Mouse (Mus musculus) embryonic facial prominence, embryonic 15.5 days (tissue): Measurements from ENCODE around the gene Prdm16. TPM values are rescaled to one million over a fixed set of nuclear protein-coding genes. Genes with fewer than 3 reads are reported as not detected.
A peak's percentile ranks its signal among the peaks of the same experiment; 100 is the strongest.

ENCODE experiments used
- ATAC-seq: fragments of 200-750 bp; cut with Nextera tagmentation; 2 replicates; pipeline ENCODE4 v1.8.0; 2017; ENCODE audit warnings: low read depth, moderate TSS enrichment; ENCODE audit not compliant: insufficient number of reproducible peaks, low FRiP score, low TSS enrichment
- H3K27ac ChIP-seq: fragments of 300-500 bp; sonication (generic); replicated peaks from 2 replicates; pipeline ENCODE4 v1.5.1; 2015; ENCODE audit warnings: mild to moderate bottlenecking, inconsistent platforms
- H3K27me3 ChIP-seq: fragments of 300-500 bp; sonication (generic); 2 replicates; pipeline ENCODE4 v1.6.1; 2015; ENCODE audit warnings: inconsistent platforms
- H3K36me3 ChIP-seq: fragments of 300-500 bp; sonication (generic); 2 replicates; pipeline ENCODE4 v1.6.1; 2015; ENCODE audit warnings: mild to moderate bottlenecking, inconsistent platforms
- H3K4me1 ChIP-seq: fragments of 300-500 bp; sonication (generic); 2 replicates; pipeline ENCODE4 v1.6.1; 2015; ENCODE audit warnings: inconsistent platforms
- H3K4me2 ChIP-seq: fragments of 300-500 bp; sonication (generic); replicated peaks from 2 replicates; pipeline ENCODE4 v1.6.1; 2015; ENCODE audit warnings: mild to moderate bottlenecking, inconsistent platforms
- H3K4me3 ChIP-seq: fragments of 300-500 bp; sonication (generic); replicated peaks from 2 replicates; pipeline ENCODE4 v1.5.1; 2015; ENCODE audit warnings: mild to moderate bottlenecking, inconsistent platforms
- H3K9ac ChIP-seq: fragments of 300-500 bp; sonication (generic); 2 replicates; pipeline ENCODE4 v1.6.1; 2015; ENCODE audit warnings: inconsistent platforms
- H3K9me3 ChIP-seq: fragments of 300-500 bp; sonication (generic); replicated peaks from 2 replicates; pipeline ENCODE4 v1.6.1; 2016; ENCODE audit warnings: inconsistent platforms
- WGBS: fragments of 180-500 bp; shearing (Covaris S2); methylation state at CpG from one replicate; pipeline ENCODE4 v1.1.7; 2015; 5-methylcytosine and 5-hydroxymethylcytosine counted together
- polyA plus RNA-seq: library from polyadenylated mRNA; unstranded; fragments of >200 nt; fragmentation: Nextera tagmentation; extraction: Ambion mirVana; gene quantifications from 2 replicates; pipeline ENCODE4 v1.2.1, GENCODE M21; 2015

Prdm16 gene
- polyA plus RNA-seq, 1 experiment from 2014 or later = 12.5 TPM

DNA sequence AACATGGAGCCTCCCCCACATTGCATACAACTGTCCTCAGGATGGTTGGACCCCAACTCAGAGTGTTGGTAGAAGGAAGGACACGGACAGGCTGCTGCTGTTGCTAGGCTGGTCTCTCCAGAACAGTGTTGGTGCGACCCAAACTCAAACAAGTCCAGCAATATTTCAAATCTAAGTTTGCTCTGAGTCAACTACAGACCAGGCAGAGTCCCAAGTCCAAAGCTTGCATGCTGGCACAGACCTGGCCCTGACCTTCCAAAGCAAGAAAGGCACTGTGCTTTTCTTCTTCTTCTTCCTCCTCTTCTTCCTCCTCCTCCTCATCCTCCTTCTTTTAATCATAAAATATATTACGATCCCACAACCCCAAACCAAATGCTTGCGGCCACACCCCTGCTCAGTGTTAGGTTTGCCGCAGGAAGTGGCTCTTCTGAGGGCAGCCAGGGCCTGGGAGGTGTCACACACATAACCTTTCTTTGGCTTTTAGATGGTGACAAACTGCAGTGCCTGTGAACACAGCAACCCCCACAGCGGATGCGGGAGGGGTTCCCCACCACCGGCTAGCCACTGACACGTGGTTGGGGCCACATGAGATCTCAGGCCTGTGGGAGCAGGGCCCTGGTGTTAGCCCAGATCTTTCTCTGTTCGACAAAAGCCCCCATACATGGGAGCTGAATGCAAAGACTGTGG, 260.6 kb downstream of the Prdm16 start:
- WGBS = 86% methylated on average over 10 of the region's 10 CpGs
- no peak for ATAC-seq
- Histone ChIP-seq H3K9ac (no peak overlapping the region), H3K4me1 (0 out of 2 replicates have a peak, but pooled peaks cover 2% of the 10 kb centered on the region), H3K4me3 (no peak overlapping the region), H3K4me2 (no peak overlapping the region), H3K9me3 (no peaks in the 10 kb centered on the region), H3K36me3 (no peaks in the 10 kb centered on the region), H3K27ac (no peak overlapping the region), H3K27me3 (no peaks in the 10 kb centered on the region)

DNA sequence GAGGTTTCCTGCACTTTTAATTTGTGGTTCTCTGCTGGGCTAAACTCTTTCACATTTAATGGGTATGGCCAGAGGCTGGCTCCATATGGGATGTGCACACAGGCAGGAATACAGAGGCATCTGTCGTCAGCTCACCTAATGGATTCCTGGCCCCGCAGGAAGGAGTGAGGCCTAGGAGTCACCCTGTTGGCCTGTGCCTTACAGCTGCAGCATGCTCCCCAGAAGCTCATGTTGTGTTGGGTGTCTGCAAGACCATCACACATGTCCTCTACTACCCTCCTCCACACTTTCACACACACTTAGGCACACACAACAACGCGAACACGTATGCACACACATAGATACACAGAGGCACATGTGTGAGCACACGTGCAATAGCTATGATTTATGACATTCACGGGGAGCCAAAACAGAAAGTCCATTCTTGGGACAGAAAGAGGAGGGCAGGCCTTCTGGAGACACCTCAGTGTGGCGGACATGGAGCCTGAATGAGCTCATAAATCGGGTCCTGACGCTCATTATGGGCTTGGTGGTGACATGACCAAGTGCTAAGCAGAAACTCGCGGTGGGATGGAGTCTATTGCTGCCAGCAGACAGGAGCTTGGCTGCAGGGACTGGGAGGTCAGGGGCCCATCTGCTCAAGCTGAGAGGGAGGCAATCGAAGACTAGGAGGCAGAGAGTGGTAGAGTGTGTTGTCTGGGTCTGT, 265.0 kb downstream of the Prdm16 start:
- H3K4me1 ChIP-seq = 0 out of 2 replicates have a peak, but pooled peaks cover 2% of the 10 kb centered on the region
- H3K27me3 ChIP-seq = no peaks in the 10 kb centered on the region
- no peaks in the 10 kb centered on the region for H3K9me3 ChIP-seq
- no peaks in the 10 kb centered on the region for H3K36me3 ChIP-seq
- no peak for ATAC-seq
- no peak overlapping the region for H3K4me3 ChIP-seq
- no peak overlapping the region for H3K27ac ChIP-seq
- H3K9ac ChIP-seq = no peak overlapping the region
- H3K4me2 ChIP-seq = no peak overlapping the region
- WGBS = 71% methylated on average over 13 of the region's 13 CpGs

DNA sequence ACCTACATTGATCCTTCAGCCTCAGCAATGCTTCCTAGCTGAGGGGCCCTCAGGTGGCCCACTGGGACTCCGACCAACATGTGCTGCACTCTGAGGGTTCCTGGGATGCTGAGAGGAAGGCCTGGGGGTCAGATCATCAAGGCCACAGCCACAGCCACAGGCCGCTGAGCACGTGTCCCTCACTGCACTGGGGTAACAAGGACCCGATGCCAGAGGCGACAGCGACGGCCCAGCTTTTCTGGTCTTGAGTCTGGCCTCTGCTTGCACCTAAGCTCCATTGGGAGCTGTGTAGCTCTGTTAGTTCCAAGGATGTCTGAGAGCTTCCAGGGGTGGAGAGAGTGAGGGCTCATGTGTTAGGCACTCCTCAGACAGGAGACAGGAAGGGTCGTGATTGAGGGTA, 265.8 kb downstream of the Prdm16 start:
- 0 out of 2 replicates have a peak, but pooled peaks cover 2% of the 10 kb centered on the region for H3K4me1 ChIP-seq
- H3K4me2 ChIP-seq = no peak overlapping the region
- no peak overlapping the region for H3K27ac ChIP-seq
- H3K4me3 ChIP-seq = no peak overlapping the region
- 64% methylated on average over 8 of the region's 8 CpGs for WGBS
- H3K9me3 ChIP-seq = no peaks in the 10 kb centered on the region
- H3K9ac ChIP-seq = no peak overlapping the region
- no peaks in the 10 kb centered on the region for H3K27me3 ChIP-seq
- no peak for ATAC-seq
- H3K36me3 ChIP-seq = no peaks in the 10 kb centered on the region

DNA sequence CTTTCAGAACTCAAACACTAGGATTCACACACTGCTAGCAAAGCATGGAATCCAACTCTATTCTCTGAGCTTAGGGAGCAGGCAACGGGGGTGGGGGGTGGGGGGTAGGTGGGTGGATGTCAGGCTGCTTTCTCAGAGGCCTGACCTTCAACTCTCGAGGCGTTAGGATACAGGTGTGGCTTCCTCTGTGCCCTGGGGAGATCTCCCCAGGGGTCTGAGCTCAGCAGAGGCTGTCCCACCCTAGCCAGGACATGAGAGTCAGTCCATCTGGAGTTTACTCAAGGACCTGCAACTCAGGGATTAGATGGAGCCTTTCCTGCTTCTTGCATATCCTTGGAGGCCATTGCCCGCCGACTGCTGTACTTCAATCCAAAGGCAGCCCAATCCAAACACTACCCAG, 267.6 kb downstream of the Prdm16 start:
- Histone ChIP-seq H3K4me1 (0 out of 2 replicates have a peak, but pooled peaks cover 2% of the 10 kb centered on the region), H3K4me3 (no peak overlapping the region), H3K27me3 (no peaks in the 10 kb centered on the region), H3K27ac (no peak overlapping the region), H3K9ac (no peak overlapping the region), H3K36me3 (no peaks in the 10 kb centered on the region), H3K4me2 (no peak overlapping the region), H3K9me3 (no peaks in the 10 kb centered on the region)
- ATAC-seq = no peak
- 74% methylated on average over 5 of the region's 5 CpGs for WGBS

DNA sequence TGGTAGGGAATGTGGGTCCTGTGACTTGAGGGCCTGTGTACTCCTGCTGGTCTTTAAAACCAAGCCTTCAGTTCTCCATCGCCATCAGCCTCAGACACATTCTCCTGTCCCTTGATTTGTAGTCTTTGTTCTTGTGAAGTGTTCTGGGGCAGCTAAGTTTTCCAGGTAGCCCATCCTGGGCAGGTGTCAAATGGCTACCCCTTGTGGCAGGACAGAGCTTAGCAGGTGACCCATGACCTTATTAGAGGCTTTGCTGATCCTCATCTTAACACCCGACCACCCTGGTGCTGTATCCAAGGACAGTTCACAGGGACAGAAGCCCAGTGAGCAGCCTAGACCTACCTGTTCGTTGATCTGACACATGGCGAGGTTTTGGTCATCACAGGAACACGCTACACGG, 269.8 kb downstream of the Prdm16 start:
- no peak overlapping the region for H3K9ac ChIP-seq
- H3K9me3 ChIP-seq = no peaks in the 10 kb centered on the region
- no peak overlapping the region for H3K4me2 ChIP-seq
- no peaks in the 10 kb centered on the region for H3K36me3 ChIP-seq
- H3K4me1 ChIP-seq = 0 out of 2 replicates have a peak, but pooled peaks cover 2% of the 10 kb centered on the region
- no peak overlapping the region for H3K27ac ChIP-seq
- no peak overlapping the region for H3K4me3 ChIP-seq
- 88% methylated on average over 6 of the region's 6 CpGs for WGBS
- H3K27me3 ChIP-seq = 0 out of 2 replicates have a peak, but pooled peaks cover 4% of the 10 kb centered on the region
- no peak for ATAC-seq

DNA sequence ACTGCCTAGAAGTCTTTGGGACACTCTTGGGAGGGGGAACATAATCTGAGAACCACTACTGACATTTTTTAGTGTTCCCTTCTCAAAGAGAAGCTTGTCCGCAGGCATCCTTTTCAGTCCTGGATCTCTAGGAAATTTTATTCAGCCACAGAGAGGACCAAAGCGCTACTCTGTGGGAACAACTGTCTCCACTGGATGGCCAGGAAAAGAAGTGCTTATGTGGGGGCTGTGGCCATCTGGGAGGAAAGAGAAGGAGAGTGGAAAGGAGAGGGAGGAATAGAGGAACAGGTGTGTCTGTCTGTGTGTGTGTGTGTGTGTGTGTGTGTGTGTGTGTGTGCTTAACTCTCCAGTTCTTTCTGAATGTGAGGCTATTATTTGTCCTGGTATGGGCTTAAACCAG, 271.9 kb downstream of the Prdm16 start:
- Histone ChIP-seq H3K4me1 (no peaks in the 10 kb centered on the region), H3K9ac (no peak overlapping the region), H3K4me3 (no peak overlapping the region), H3K36me3 (no peaks in the 10 kb centered on the region), H3K4me2 (no peak overlapping the region), H3K27me3 (0 out of 2 replicates have a peak, but pooled peaks cover 4% of the 10 kb centered on the region), H3K9me3 (no peaks in the 10 kb centered on the region), H3K27ac (no peak overlapping the region)
- 84% methylated on average over 2 of the region's 2 CpGs for WGBS
- no peak for ATAC-seq

DNA sequence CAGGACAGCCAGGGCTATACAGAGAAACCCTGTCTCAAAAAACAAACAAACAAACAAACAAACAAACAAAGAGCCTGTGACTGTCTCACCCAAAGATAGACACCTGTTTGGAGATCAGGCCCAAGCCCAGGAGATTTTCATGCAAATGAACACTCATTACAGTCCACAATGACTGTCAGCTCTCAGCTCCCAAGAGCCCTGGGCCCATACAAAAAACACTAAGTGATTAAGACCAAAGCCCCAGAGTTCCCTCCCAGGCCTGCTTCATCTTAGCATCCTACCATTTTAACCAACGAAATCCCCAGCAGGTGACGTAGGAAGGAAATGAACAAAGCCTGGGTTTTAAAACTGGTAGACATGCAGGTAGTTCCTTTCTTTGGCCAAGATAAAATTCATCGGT, 275.8 kb downstream of the Prdm16 start:
- H3K9ac ChIP-seq = no peak overlapping the region
- 93% methylated on average over 3 of the region's 3 CpGs for WGBS
- no peaks in the 10 kb centered on the region for H3K9me3 ChIP-seq
- 0 out of 2 replicates have a peak, but pooled peaks cover 4% of the 10 kb centered on the region for H3K27me3 ChIP-seq
- no peaks in the 10 kb centered on the region for H3K36me3 ChIP-seq
- no peak overlapping the region for H3K4me2 ChIP-seq
- H3K4me1 ChIP-seq = 0 out of 2 replicates have a peak, but pooled peaks cover 5% of the 10 kb centered on the region
- H3K27ac ChIP-seq = no peak overlapping the region
- no peak overlapping the region for H3K4me3 ChIP-seq
- no peak for ATAC-seq

DNA sequence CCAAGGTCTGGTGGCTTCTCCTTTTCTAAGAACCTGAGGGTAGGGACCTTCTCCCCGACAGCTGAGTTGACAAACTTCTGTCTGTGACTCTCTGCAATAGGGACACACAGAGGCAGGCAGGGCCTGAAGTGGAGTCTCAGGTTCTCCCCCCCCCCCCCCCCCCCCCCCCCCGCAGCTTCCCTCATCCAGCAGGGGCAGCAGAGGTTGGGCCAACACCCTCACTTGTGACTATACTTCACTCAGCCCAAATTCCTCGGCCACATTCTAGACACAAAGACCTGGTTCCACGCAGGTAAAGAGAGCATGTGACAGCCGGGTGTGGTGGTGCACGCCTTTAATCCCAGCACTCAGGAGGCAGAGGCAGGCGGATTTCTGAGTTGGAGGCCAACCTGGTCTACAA, 276.2 kb downstream of the Prdm16 start:
- 87% methylated on average over 6 of the region's 7 CpGs for WGBS
- Histone ChIP-seq H3K27ac (no peak overlapping the region), H3K4me3 (no peak overlapping the region), H3K27me3 (0 out of 2 replicates have a peak, but pooled peaks cover 4% of the 10 kb centered on the region), H3K9ac (no peak overlapping the region), H3K4me2 (no peak overlapping the region), H3K36me3 (no peaks in the 10 kb centered on the region), H3K9me3 (no peaks in the 10 kb centered on the region), H3K4me1 (0 out of 2 replicates have a peak, but pooled peaks cover 5% of the 10 kb centered on the region)
- ATAC-seq = no peak

DNA sequence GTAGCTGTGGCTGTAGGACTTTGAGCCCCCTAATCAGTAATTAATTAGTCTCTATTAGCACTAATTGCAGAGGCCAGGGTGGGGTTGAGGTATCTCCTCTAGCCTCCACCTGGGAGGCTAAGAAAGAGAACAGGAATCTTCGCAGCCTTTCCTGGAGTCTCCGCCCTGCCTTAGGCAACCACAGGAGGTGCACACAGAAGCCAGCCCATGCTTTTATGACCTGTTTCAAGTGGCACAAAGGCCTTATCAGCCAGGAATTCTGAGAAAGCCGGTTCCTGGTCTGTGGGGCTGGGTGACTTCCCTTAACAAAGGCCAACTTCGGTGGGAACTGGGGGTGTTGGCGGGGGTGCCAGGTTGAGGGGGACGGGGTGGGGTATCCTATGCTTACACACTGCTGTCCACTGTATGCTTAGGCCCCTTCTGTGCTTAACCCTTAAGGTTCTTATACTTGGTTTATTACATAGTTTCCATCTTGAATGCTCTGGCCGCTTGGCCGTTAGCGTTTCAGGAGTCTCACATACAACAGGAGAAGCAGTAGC, 276.8 kb downstream of the Prdm16 start:
- Histone ChIP-seq H3K4me1 (0 out of 2 replicates have a peak, but pooled peaks cover 5% of the 10 kb centered on the region), H3K27me3 (0 out of 2 replicates have a peak, but pooled peaks cover 4% of the 10 kb centered on the region), H3K36me3 (no peaks in the 10 kb centered on the region), H3K27ac (no peak overlapping the region), H3K9me3 (no peaks in the 10 kb centered on the region), H3K9ac (no peak overlapping the region), H3K4me2 (no peak overlapping the region), H3K4me3 (no peak overlapping the region)
- ATAC-seq = 0 out of 2 replicates have a peak, but pooled peaks have one; percentile 1
- WGBS = 89% methylated on average over 9 of the region's 9 CpGs

DNA sequence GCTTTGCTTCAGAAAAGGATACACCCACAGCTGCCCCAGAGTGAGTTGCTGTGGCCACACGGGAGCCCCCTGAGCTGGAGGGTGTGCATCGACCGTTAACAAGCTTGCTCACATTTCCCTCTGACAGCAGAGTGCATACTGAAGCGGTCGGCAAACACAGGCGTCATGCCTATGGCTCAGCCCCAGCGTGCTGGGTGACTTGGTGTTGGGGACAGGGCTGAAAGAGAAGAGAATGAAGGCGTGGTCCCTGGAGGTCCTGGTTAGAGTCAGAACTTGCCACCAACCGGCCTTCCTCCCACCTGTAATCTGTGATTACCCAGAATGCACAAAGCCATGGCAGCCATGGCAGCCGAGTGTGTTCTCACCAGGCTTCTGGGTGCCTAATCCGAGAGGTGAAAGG, 277.9 kb downstream of the Prdm16 start:
- H3K9ac ChIP-seq = no peak overlapping the region
- no peaks in the 10 kb centered on the region for H3K9me3 ChIP-seq
- no peak overlapping the region for H3K4me2 ChIP-seq
- H3K36me3 ChIP-seq = no peaks in the 10 kb centered on the region
- 0 out of 2 replicates have a peak, but pooled peaks cover 5% of the 10 kb centered on the region for H3K4me1 ChIP-seq
- H3K4me3 ChIP-seq = no peak overlapping the region
- WGBS = 48% methylated on average over 11 of the region's 11 CpGs
- H3K27ac ChIP-seq = no peak overlapping the region
- 0 out of 2 replicates have a peak, but pooled peaks cover 4% of the 10 kb centered on the region for H3K27me3 ChIP-seq
- no peak for ATAC-seq

DNA sequence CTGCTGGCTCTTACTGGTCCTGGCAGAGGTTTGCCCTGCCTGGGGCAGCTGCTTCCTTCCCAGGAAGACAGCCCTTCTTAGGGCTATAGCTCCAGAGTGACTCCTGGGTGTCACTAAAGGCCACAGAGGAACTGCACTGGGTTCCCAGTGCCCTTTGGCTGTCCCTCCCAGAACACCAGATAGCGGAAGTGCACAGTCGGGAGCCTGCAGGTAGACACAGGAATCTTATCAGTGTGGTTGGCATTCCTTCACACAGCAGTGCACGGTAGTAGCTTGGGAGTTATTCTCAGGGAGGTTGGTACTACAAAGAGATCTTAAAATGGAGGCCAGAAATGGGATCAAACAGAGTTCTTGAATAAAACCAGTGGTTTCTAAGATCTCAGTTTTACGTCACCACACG, 278.3 kb downstream of the Prdm16 start:
- Histone ChIP-seq H3K4me2 (no peak overlapping the region), H3K27me3 (0 out of 2 replicates have a peak, but pooled peaks cover 4% of the 10 kb centered on the region), H3K36me3 (no peaks in the 10 kb centered on the region), H3K27ac (no peak overlapping the region), H3K4me3 (no peak overlapping the region), H3K9ac (no peak overlapping the region), H3K4me1 (0 out of 2 replicates have a peak, but pooled peaks cover 5% of the 10 kb centered on the region), H3K9me3 (no peaks in the 10 kb centered on the region)
- WGBS = 59% methylated on average over 5 of the region's 5 CpGs
- ATAC-seq = no peak
